Mouse (Mus musculus) intestine, postnatal 0 days (tissue): ENCODE data around the gene Nme7. TPM values are rescaled to one million over a fixed set of nuclear protein-coding genes. Genes with fewer than 3 reads are reported as not detected.
A peak's percentile ranks its signal among the peaks of the same experiment; 100 is the strongest.

Source experiments
- ATAC-seq: fragments of 200-750 bp; cut with Nextera tagmentation; 2 replicates; pipeline ENCODE4 v1.8.0; 2017; ENCODE audit warnings: mild to moderate bottlenecking, moderate TSS enrichment, moderate library complexity
- H3K27ac ChIP-seq: fragments of 300-500 bp; sonication (generic); 2 replicates; pipeline ENCODE4 v1.5.1; 2014; ENCODE audit warnings: mild to moderate bottlenecking, low read depth, low read length, moderate library complexity
- H3K27me3 ChIP-seq: fragments of 300-500 bp; sonication (generic); replicated peaks from 2 replicates; pipeline ENCODE4 v1.6.1; 2014; ENCODE audit warnings: low read length, mixed read lengths; ENCODE audit not compliant: control insufficient read depth, insufficient read depth
- H3K36me3 ChIP-seq: fragments of 300-500 bp; sonication (generic); 2 replicates; pipeline ENCODE4 v1.6.1; 2014; ENCODE audit warnings: mild to moderate bottlenecking, moderate library complexity; ENCODE audit not compliant: control insufficient read depth, insufficient read depth
- H3K4me1 ChIP-seq: fragments of 300-500 bp; sonication (generic); replicated peaks from 2 replicates; pipeline ENCODE4 v1.6.1; 2014; ENCODE audit warnings: antibody characterized with exemption, low read length, mixed read lengths; ENCODE audit not compliant: control insufficient read depth, insufficient read depth
- H3K4me2 ChIP-seq: fragments of 300-500 bp; sonication (generic); replicated peaks from 2 replicates; pipeline ENCODE4 v1.6.1; 2014; ENCODE audit warnings: low read depth, mild to moderate bottlenecking, moderate library complexity
- H3K4me3 ChIP-seq: fragments of 300-500 bp; sonication (generic); 2 replicates; pipeline ENCODE4 v1.5.1; 2014; ENCODE audit warnings: low read depth, low read length
- H3K9ac ChIP-seq: fragments of 300-500 bp; sonication (generic); 2 replicates; pipeline ENCODE4 v1.6.1; 2014; ENCODE audit warnings: mild to moderate bottlenecking, low read depth, low read length
- H3K9me3 ChIP-seq: fragments of 300-500 bp; sonication (generic); 2 replicates; pipeline ENCODE4 v1.6.1; 2016; ENCODE audit warnings: mixed run types; ENCODE audit not compliant: control insufficient read depth
- CTCF ChIP-seq: sonication (generic); IDR thresholded peaks from 2 replicates; pipeline ENCODE4 v1.5.1; 2016; ENCODE audit warnings: low read depth, mild to moderate bottlenecking, control low read depth, antibody characterized with exemption, moderate library complexity
- WGBS: fragments of 180-500 bp; shearing (Covaris S2); extraction: QIAGEN DNeasy Blood & Tissue Kit; methylation state at CpG from one replicate; pipeline ENCODE4 v1.1.7; 2014; 5-methylcytosine and 5-hydroxymethylcytosine counted together
- polyA plus RNA-seq: library from polyadenylated mRNA; unstranded; fragments of >200 nt; fragmentation: Nextera tagmentation; extraction: Ambion mirVana; gene quantifications from 2 replicates; pipeline ENCODE4 v1.2.1, GENCODE M21; 2015

Nme7 gene
- polyA plus RNA-seq, 1 experiment from 2014 or later, result 18.0 TPM

- Histone ChIP-seq H3K27ac (peak overlapping the region; percentile 16; the same call in 1 of the 2 replicates), H3K4me2 (no peak overlapping the region), H3K36me3 (no peaks in the 10 kb centered on the region), H3K4me3 (no peak overlapping the region), H3K9ac (no peak overlapping the region), H3K4me1 (no peaks in the 10 kb centered on the region; the same call in 1 of the 2 replicates), H3K9me3 (no peaks in the 10 kb centered on the region), H3K27me3 (no peaks in the 10 kb centered on the region)
- no peak for TF ChIP-seq CTCF
- no peak for ATAC-seq
- 46% methylated on average over 10 of the region's 10 CpGs for WGBS
Measured at GRCm38 (mm10) chr1:164418320-164418719, 114.4 kb downstream of the Nme7 start.

DNA sequence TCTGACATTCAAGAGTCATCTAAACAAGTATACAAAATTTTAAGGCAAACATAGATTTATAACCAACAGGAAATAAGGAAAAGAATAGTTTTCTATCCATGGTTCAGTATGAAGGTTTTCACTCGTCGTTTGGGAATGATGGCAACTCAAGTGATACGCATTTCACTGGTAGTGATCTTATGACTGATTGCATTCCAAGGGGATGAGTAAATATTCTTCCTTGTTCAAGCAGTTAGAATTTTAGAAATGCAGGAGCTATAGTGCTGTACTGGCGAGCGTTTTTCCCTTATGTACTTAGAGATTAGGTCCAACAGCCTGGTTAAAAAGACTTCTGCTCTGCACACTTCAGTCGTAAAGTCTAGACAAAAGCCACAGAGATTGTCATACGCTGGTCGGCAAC is 115.5 kb downstream of the Nme7 start:
- no peak for ATAC-seq
- Histone ChIP-seq H3K4me3 (no peak overlapping the region), H3K9ac (no peak overlapping the region), H3K36me3 (no peaks in the 10 kb centered on the region), H3K27ac (no peak overlapping the region), H3K4me1 (no peaks in the 10 kb centered on the region; the same call in 1 of the 2 replicates), H3K4me2 (no peak overlapping the region), H3K9me3 (no peaks in the 10 kb centered on the region), H3K27me3 (no peaks in the 10 kb centered on the region)
- 41% methylated on average over 8 of the region's 8 CpGs for WGBS
- no peak for TF ChIP-seq CTCF

DNA sequence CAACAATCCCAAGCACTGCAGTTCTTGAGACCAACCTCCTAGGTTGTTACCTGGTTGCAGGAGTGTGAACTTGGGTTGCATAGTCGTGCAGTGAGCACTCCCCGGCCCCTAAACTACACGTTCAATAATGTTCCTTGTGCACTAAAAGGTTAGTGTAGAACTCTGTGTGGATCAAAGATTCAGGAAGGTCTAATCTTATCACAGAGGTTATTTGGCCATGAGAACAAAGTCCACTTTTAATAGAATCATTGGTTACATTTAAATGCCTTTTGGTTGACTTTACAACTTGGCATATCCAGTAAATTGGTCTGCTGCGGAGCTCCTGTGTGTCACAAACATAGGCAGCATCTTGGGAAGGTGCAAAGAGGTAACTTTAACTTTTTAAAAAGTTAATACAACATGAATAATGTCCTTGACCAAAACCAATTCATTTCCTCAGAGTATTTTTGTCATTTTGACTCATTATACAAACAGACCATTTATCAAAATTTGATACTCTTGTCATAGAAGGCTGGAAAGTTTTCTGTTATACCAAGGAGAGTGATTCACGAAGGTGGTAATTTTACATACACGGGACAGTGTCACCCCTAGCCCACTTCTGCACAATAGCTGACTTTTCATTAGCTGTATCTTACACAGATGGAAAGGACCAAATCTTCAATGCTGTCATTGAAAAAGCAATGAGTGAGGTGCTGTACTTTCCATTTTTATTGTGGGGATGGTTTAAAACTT is 116.9 kb downstream of the Nme7 start:
- Histone ChIP-seq H3K27me3 (no peaks in the 10 kb centered on the region), H3K4me1 (no peaks in the 10 kb centered on the region; the same call in 1 of the 2 replicates), H3K36me3 (no peaks in the 10 kb centered on the region), H3K4me2 (peak overlapping the region; percentile 43), H3K4me3 (no peak overlapping the region), H3K9ac (no peak overlapping the region), H3K27ac (no peak overlapping the region), H3K9me3 (no peaks in the 10 kb centered on the region)
- peak; percentile 66 for ATAC-seq
- TF ChIP-seq CTCF, result no peak
- WGBS, result 45% methylated on average over 6 of the region's 6 CpGs

DNA sequence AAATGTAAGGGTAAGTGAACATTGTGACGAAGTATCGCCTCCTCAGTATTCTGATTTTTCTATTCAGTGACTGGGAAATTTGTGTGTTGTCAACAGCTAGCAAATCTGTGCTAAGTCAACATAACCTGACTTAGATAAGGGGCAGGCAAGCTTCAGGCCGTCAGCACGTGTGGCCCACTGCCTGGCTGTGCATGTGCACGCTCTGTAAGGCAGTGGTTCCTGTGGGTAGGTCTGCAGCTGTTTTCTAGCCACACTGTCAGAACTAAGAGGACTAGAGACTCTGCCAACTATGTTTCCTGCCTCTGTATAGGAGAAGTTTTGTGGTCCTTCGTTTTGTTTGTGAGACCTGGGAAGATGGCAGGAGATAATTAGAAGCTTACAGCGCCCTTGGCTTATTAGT is 122.3 kb downstream of the Nme7 start:
- no peak for ATAC-seq
- Histone ChIP-seq H3K27me3 (no peaks in the 10 kb centered on the region), H3K4me3 (no peak overlapping the region), H3K36me3 (no peaks in the 10 kb centered on the region), H3K9me3 (no peaks in the 10 kb centered on the region), H3K27ac (no peak overlapping the region), H3K4me1 (no peaks in the 10 kb centered on the region), H3K4me2 (no peak overlapping the region), H3K9ac (no peak overlapping the region)
- WGBS, result 58% methylated on average over 7 of the region's 7 CpGs
- TF ChIP-seq CTCF, result no peak

DNA sequence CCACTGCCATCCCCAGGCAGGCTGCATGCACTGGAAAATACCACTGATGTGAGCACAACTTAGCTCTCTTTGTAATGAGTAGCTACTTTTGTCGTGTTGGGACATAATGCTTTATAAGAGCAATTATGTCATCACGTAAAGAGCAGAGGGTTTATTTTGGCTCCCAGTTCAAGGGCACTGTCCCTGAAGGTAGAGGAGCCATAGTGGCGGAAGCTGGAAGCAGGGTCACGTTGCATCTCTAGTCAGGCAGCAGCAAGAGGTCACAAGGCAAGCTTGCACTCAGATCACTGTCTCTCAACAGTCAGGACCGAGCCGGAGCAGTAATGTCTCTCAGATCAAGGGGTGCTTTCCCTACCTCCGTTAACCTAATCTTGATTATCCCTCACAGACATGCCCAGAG is 123.9 kb downstream of the Nme7 start:
- no peaks in the 10 kb centered on the region for H3K9me3 ChIP-seq
- no peak overlapping the region for H3K4me3 ChIP-seq
- no peak for ATAC-seq
- 75% methylated on average over 7 of the region's 7 CpGs for WGBS
- H3K27ac ChIP-seq, result no peak overlapping the region
- TF ChIP-seq CTCF, result no peak
- H3K4me2 ChIP-seq, result no peak overlapping the region
- H3K4me1 ChIP-seq, result no peaks in the 10 kb centered on the region
- H3K9ac ChIP-seq, result no peak overlapping the region
- H3K36me3 ChIP-seq, result no peaks in the 10 kb centered on the region
- no peaks in the 10 kb centered on the region for H3K27me3 ChIP-seq

- 87% methylated on average over 9 of the region's 9 CpGs for WGBS
- H3K4me3 ChIP-seq, result no peak overlapping the region
- ATAC-seq, result no peak
Measured at GRCm38 (mm10) chr1:164428644-164429043, 124.7 kb downstream of the Nme7 start.

GRCm38 (mm10) chr1:164432649-164433048 is 128.7 kb downstream of the Nme7 start:
- no peak overlapping the region for H3K9ac ChIP-seq
- H3K9me3 ChIP-seq, result no peaks in the 10 kb centered on the region
- no peak overlapping the region for H3K27ac ChIP-seq
- H3K4me3 ChIP-seq, result no peak overlapping the region
- no peak for TF ChIP-seq CTCF
- peaks cover 11% of the 10 kb centered on the region for H3K36me3 ChIP-seq
- no peaks in the 10 kb centered on the region for H3K27me3 ChIP-seq
- no peaks in the 10 kb centered on the region for H3K4me1 ChIP-seq
- ATAC-seq, result no peak
- no peak overlapping the region for H3K4me2 ChIP-seq
- 67% methylated on average over 5 of the region's 5 CpGs for WGBS

More at GRCm38 (mm10) chr1:164428644-164429043, 124.7 kb downstream of the Nme7 start:
- no peaks in the 10 kb centered on the region for H3K9me3 ChIP-seq
- no peaks in the 10 kb centered on the region for H3K4me1 ChIP-seq
- H3K27ac ChIP-seq, result no peak overlapping the region
- no peaks in the 10 kb centered on the region for H3K36me3 ChIP-seq
- H3K9ac ChIP-seq, result no peak overlapping the region
- no peaks in the 10 kb centered on the region for H3K27me3 ChIP-seq
- no peak overlapping the region for H3K4me2 ChIP-seq
- TF ChIP-seq CTCF, result no peak
